ENCODE assay signal across 8 mouse cellular contexts in genomic region chr10:29361464-29362196, GRCm38 (mm10). TPM values are rescaled to one million over a fixed set of nuclear protein-coding genes. Genes with fewer than 3 reads are reported as not detected.
A peak's percentile ranks its signal among the peaks of the same experiment; 100 is the strongest.
DNase-seq lines count a peak whose midpoint lies in the region; ATAC-seq and TF ChIP-seq lines count a peak whose summit lies in the region.

No protein-coding gene starts in this region.

- under 1% methylated on average over 88 of the region's 100 CpGs for WGBS in heart, embryonic 13.5 days
- WGBS in liver, embryonic 11.5 days, result 1% methylated on average over 91 of the region's 100 CpGs

- peak overlapping the region; percentile 84 for H3K4me2 ChIP-seq in heart, embryonic 13.5 days
- peak overlapping the region; percentile 74 for H3K4me2 ChIP-seq in liver, embryonic 11.5 days
- H3K4me2 ChIP-seq in myocyte (ENCODE audit: low read depth), result peak overlapping the region; percentile 89

- H3K4me1 ChIP-seq in brown adipose tissue, adult 24 weeks (ENCODE audit: control insufficient read depth, insufficient read depth, insufficient read length, low read length), result peaks cover 7% of the 10 kb centered on the region; the same call in 1 of the 2 replicates
- H3K4me1 ChIP-seq in heart, embryonic 13.5 days, result peaks cover 34% of the 10 kb centered on the region
- peaks cover 4% of the 10 kb centered on the region for H3K4me1 ChIP-seq in liver, embryonic 11.5 days (replicated peaks; ENCODE audit: control insufficient read depth, insufficient read depth, low read length)

- H3ac ChIP-seq in myocyte (ENCODE audit: control insufficient read depth, insufficient read length), result peak overlapping the region; percentile 69

- peak; percentile 75 for ATAC-seq in CD4-positive, CD25-positive, alpha-beta regulatory T cell, adult 4 months
- ATAC-seq in erythroid progenitor cell, adult 5-6 weeks (replicated peaks; ENCODE audit: low FRiP score, poor library complexity, severe bottlenecking), result peak; percentile 91
- ATAC-seq in heart, embryonic 13.5 days (ENCODE audit: extremely low read depth, insufficient number of reproducible peaks, low FRiP score, low TSS enrichment), result peak; percentile 93
- ATAC-seq in liver, embryonic 11.5 days (replicated peaks; ENCODE audit: low FRiP score), result peak; percentile 95

- peak overlapping the region; percentile 74 for H3K4me3 ChIP-seq in brown adipose tissue, adult 24 weeks (ENCODE audit: insufficient read depth, low read depth, low read length)
- H3K4me3 ChIP-seq in heart, embryonic 13.5 days, result peak overlapping the region; percentile 95
- H3K4me3 ChIP-seq in liver, embryonic 11.5 days (ENCODE audit: low read depth, low read length), result peak overlapping the region; percentile 89
- H3K4me3 ChIP-seq in myocyte, result peak overlapping the region; percentile 59

- H3K27me3 ChIP-seq in heart, embryonic 13.5 days (replicated peaks), result no peaks in the 10 kb centered on the region
- H3K27me3 ChIP-seq in liver, embryonic 11.5 days (replicated peaks; ENCODE audit: control insufficient read depth, insufficient read depth, low read length), result no peaks in the 10 kb centered on the region
- H3K27me3 ChIP-seq in myocyte (ENCODE audit: control insufficient read depth, insufficient read depth, insufficient read length), result no peaks in the 10 kb centered on the region

- peaks cover 48% of the 10 kb centered on the region for H3K79me2 ChIP-seq in myocyte (ENCODE audit: control insufficient read depth, insufficient read depth)

- peak overlapping the region; percentile 77 for H3K27ac ChIP-seq in brown adipose tissue, adult 24 weeks (replicated peaks; ENCODE audit: low read depth, low read length)
- peak overlapping the region; percentile 99 for H3K27ac ChIP-seq in heart, embryonic 13.5 days (replicated peaks)
- H3K27ac ChIP-seq in liver, embryonic 11.5 days (ENCODE audit: low read depth, low read length), result peak overlapping the region; percentile 94

- peak; percentile 99 for TF ChIP-seq POLR2A in myocyte (IDR thresholded peaks at IDR 0.05; ENCODE audit: insufficient read length, low read depth)

- H3K9me3 ChIP-seq in heart, embryonic 13.5 days, result no peaks in the 10 kb centered on the region
- no peaks in the 10 kb centered on the region for H3K9me3 ChIP-seq in liver, embryonic 11.5 days (ENCODE audit: control insufficient read depth, low read length)

- peak; percentile 94 for DNase-seq in kidney, postnatal 10 days
- DNase-seq in liver, embryonic 11.5 days (ENCODE audit: low spot score), result peak; percentile 87
- DNase-seq in spleen, postnatal 4 days (ENCODE audit: low spot score in 2 of 2), result peak; percentile 88 to 97

- H3K9ac ChIP-seq in heart, embryonic 13.5 days, result peak overlapping the region; percentile 99
- peak overlapping the region; percentile 96 for H3K9ac ChIP-seq in liver, embryonic 11.5 days (ENCODE audit: low read depth, low read length)

- H3K36me3 ChIP-seq in heart, embryonic 13.5 days, result no peaks in the 10 kb centered on the region
- no peaks in the 10 kb centered on the region for H3K36me3 ChIP-seq in liver, embryonic 11.5 days (ENCODE audit: control insufficient read depth, insufficient read depth, low read length)
- H3K36me3 ChIP-seq in myocyte (ENCODE audit: control insufficient read depth, insufficient read depth), result no peaks in the 10 kb centered on the region

TF ChIP-seq in myocyte, 11 proteins besides CTCF, POLR2A, EP300 and RAD21:
- peak; percentile 32 for TF ChIP-seq REST (IDR thresholded peaks at IDR 0.05; ENCODE audit: insufficient read depth, insufficient read length)
- TF ChIP-seq USF1 (IDR thresholded peaks at IDR 0.05; ENCODE audit: low read depth), result peak; percentile 88
- peak; percentile 99 for TF ChIP-seq POLR2AphosphoS2 (IDR thresholded peaks at IDR 0.05; ENCODE audit: insufficient read length, low read depth)
- TF ChIP-seq TCF3 (IDR thresholded peaks at IDR 0.05; ENCODE audit: insufficient read length, low read depth), result no peak
- TF ChIP-seq MYOD1 (IDR thresholded peaks at IDR 0.05; ENCODE audit: control insufficient read depth in 1 of 3, insufficient read length in 2 of 3, low read depth in 2 of 3), result peak in 1 of 3 experiments; percentile 29
- TF ChIP-seq MYOG (IDR thresholded peaks at IDR 0.05; ENCODE audit: control insufficient read depth in 1 of 3, insufficient read depth in 1 of 3, insufficient read length in 2 of 3, low read depth in 2 of 3), result peak in 1 of 3 experiments; percentile 40
- no peak for TF ChIP-seq E2F4 (IDR thresholded peaks at IDR 0.05; ENCODE audit: insufficient read depth)
- peak; percentile 48 for TF ChIP-seq SRF (IDR thresholded peaks at IDR 0.05; ENCODE audit: control insufficient read depth, insufficient read length, low read depth)

RNA-seq across cellular contexts. Expression of gene Rnf146, which starts 0.6 kb away (rescaled TPM):
- polyA plus RNA-seq in CD4-positive, CD25-positive, alpha-beta regulatory T cell, adult 4 months (2017; shearing (Covaris generic)), result 10 to 100 TPM; 68.6 to 76.4 TPM
- 21.6 and 33.1 TPM in 2 replicates for polyA plus RNA-seq in brown adipose tissue, adult 24 weeks (2012; ENCODE audit: insufficient read depth, insufficient read length, missing spikeins)
- 14.1 and 22.2 TPM in 2 replicates for total RNA-seq in erythroid progenitor cell, adult 5-6 weeks (2015; ENCODE audit: low replicate concordance)
- 23.5 and 32.1 TPM in 2 replicates for total RNA-seq in erythroid progenitor cell, adult 5-6 weeks (2017; ENCODE audit: low replicate concordance)
- polyA plus RNA-seq in heart, embryonic 13.5 days (2015; fragmentation: Nextera tagmentation; extraction: Ambion mirVana), result 31.4 and 36.0 TPM in 2 replicates
- polyA plus RNA-seq in liver, embryonic 11.5 days (2014; fragmentation: Nextera tagmentation; extraction: Ambion mirVana), result 28.3 and 32.6 TPM in 2 replicates
- polyA plus RNA-seq in myocyte (2012; fragmentation: generic; extraction: Trizol), result 17.5 TPM

RNA-seq across cellular contexts. Expression of gene Echdc1, which starts 48.7 kb away (rescaled TPM):
- polyA plus RNA-seq in CD4-positive, CD25-positive, alpha-beta regulatory T cell, adult 4 months (2017; shearing (Covaris generic)), result 10 to 100 TPM; 13.4 to 24.7 TPM
- 274 and 368 TPM in 2 replicates for polyA plus RNA-seq in brown adipose tissue, adult 24 weeks (2012; ENCODE audit: insufficient read depth, insufficient read length, missing spikeins)
- total RNA-seq in erythroid progenitor cell, adult 5-6 weeks (2015; ENCODE audit: low replicate concordance), result 3.6 and 8.8 TPM in 2 replicates
- total RNA-seq in erythroid progenitor cell, adult 5-6 weeks (2017; ENCODE audit: low replicate concordance), result 4.1 and 7.0 TPM in 2 replicates
- 20.9 and 24.5 TPM in 2 replicates for polyA plus RNA-seq in heart, embryonic 13.5 days (2015; fragmentation: Nextera tagmentation; extraction: Ambion mirVana)
- polyA plus RNA-seq in liver, embryonic 11.5 days (2014; fragmentation: Nextera tagmentation; extraction: Ambion mirVana), result 32.9 and 38.0 TPM in 2 replicates
- 7.1 TPM for polyA plus RNA-seq in myocyte (2012; fragmentation: generic; extraction: Trizol)

Comparison
In these comparisons a context has a peak if more than half of its experiments do, and no peak if none do; other contexts are left out.
1. Peak in every context shown above with its lines: DNase-seq, ATAC-seq, H3K4me3 ChIP-seq and H3K27ac ChIP-seq.